Mouse (Mus musculus): ENCODE measurements around the gene Nt5c2. TPM values are rescaled to one million over a fixed set of nuclear protein-coding genes. Genes with fewer than 3 reads are reported as not detected.
"Not testable (repeated sequence)": the region's sequence is repeated elsewhere in the genome, so short reads cannot be mapped to it uniquely, and the experiment has no call there.

The Nt5c2 gene
- polyA plus RNA-seq, 2 experiments = 32.9 to 67.1 TPM

DNA sequence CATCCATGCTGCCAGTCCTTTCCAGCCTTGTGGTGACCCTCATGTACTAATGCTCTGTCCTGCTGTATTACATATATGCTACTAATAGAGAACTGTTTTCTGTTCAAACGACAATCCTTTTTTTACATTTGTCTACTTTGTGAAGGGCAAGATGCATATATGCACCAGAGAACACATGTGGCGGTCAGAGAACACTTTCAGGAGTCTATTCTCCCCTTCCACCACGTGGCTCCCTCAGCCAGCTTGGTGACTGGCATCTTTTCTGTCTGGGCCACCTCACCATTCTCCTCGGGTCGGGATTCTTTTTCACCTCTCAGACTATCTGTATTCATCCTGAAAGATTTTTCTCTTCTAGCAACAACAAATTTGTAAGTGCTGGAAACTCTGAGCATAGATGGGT, 9.1 kb downstream of the Nt5c2 start:
- 53% methylated on average over 5 of the region's 5 CpGs for WGBS
- Histone ChIP-seq H3K27me3 (ENCODE audit: control insufficient read depth, insufficient read depth, low read length) (no peaks in the 10 kb centered on the region), H3K4me1 (ENCODE audit: control insufficient read depth, insufficient read depth, low read length) (no peaks in the 10 kb centered on the region), H3K9me3 (ENCODE audit: control insufficient read depth, low read length) (no peaks in the 10 kb centered on the region), H3K27ac (replicated peaks; ENCODE audit: low read depth, low read length) (no peak overlapping the region), H3K4me2 (replicated peaks; ENCODE audit: low read depth, low read length, severe bottlenecking) (no peak overlapping the region), H3K9ac (ENCODE audit: low read depth, low read length, severe bottlenecking) (no peak overlapping the region), H3K4me3 (replicated peaks; ENCODE audit: low read length) (no peak overlapping the region), H3K36me3 (ENCODE audit: control insufficient read depth, insufficient read depth, low read length) (no peaks in the 10 kb centered on the region)
- DNase-seq (ENCODE audit: low spot score) = no peak
- TF ChIP-seq POLR2A (IDR thresholded peaks at IDR 0.05; ENCODE audit: borderline replicate concordance, extremely low read depth, insufficient read depth, insufficient read length) = no peak
- no peak for ATAC-seq (ENCODE audit: low FRiP score, low read depth)

DNA sequence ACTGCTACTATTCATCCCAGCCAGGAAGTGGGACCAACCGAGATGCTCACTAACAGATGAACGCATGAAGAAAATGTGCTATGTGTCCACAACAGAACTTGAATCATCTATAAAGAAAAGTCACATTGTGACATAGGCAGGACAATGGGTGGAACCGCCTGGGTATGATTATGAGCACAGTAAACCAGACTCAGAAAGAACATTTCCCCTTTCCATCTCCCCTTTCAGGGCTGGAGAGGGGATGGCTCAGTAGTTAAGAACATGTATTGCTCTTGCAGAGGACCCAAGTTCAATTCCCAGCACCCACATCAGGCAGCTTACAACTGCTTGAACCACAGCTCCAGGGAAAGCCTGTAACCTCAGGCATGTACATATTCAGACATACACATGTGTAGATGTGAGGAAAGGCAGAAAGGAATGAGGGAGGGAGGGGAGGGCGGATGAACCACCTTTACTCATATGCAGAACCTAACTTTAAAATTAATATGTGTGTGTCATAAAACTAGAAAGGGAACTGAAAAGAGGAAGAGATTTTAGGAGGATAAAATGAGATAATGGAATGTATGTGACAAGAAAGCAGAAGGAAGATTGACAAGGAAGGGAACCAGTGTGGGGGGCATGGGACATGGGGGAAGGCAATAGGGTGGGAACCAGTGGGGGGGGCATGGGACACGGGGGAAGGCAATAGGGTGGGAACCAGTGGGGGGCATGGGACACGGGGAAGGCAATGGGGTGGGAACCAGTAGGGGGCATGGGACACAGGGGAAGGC, 11.0 kb downstream of the Nt5c2 start:
- no peaks in the 10 kb centered on the region for H3K36me3 ChIP-seq (ENCODE audit: control insufficient read depth, insufficient read depth, low read length)
- H3K4me1 ChIP-seq (ENCODE audit: control insufficient read depth, insufficient read depth, low read length) = no peaks in the 10 kb centered on the region
- no peak for ATAC-seq (ENCODE audit: low FRiP score, low read depth)
- DNase-seq (ENCODE audit: low spot score) = no peak
- 72% methylated on average over 6 of the region's 6 CpGs for WGBS
- no peaks in the 10 kb centered on the region for H3K27me3 ChIP-seq (ENCODE audit: control insufficient read depth, insufficient read depth, low read length)
- H3K9me3 ChIP-seq (ENCODE audit: control insufficient read depth, low read length) = no peaks in the 10 kb centered on the region
- no peak overlapping the region for H3K27ac ChIP-seq (replicated peaks; ENCODE audit: low read depth, low read length)
- H3K9ac ChIP-seq (ENCODE audit: low read depth, low read length, severe bottlenecking) = no peak overlapping the region
- H3K4me2 ChIP-seq (replicated peaks; ENCODE audit: low read depth, low read length, severe bottlenecking) = no peak overlapping the region
- no peak overlapping the region for H3K4me3 ChIP-seq (replicated peaks; ENCODE audit: low read length)
- TF ChIP-seq POLR2A (IDR thresholded peaks at IDR 0.05; ENCODE audit: borderline replicate concordance, extremely low read depth, insufficient read depth, insufficient read length) = no peak

DNA sequence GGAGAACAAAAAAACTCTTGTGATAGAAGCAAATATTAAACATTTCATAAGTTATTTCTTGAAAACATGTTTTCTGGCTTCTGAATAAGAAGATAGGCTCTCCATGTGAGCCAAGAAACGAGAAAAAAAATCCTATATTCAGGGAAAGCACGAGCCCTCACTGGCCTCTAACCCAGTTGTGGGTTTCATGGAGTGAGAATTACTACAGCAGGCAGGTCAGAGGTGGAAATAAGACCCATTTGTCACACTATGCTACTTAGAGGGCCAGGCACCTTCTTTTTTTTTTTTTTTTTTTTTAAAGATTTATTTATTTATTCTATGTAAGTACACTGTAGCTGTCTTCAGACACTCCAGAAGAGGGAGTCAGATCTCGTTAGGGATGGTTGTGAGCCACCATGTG, 14.6 kb downstream of the Nt5c2 start:
- 71% methylated on average over 2 of the region's 3 CpGs for WGBS
- not testable (repeated sequence) for H3K4me2 ChIP-seq (replicated peaks; ENCODE audit: low read depth, low read length, severe bottlenecking); H3K4me1 ChIP-seq (ENCODE audit: control insufficient read depth, insufficient read depth, low read length); H3K9me3 ChIP-seq (ENCODE audit: control insufficient read depth, low read length); H3K9ac ChIP-seq (ENCODE audit: low read depth, low read length, severe bottlenecking); H3K4me3 ChIP-seq (replicated peaks; ENCODE audit: low read length); H3K27me3 ChIP-seq (ENCODE audit: control insufficient read depth, insufficient read depth, low read length); H3K27ac ChIP-seq (replicated peaks; ENCODE audit: low read depth, low read length); H3K36me3 ChIP-seq (ENCODE audit: control insufficient read depth, insufficient read depth, low read length); ATAC-seq (ENCODE audit: low FRiP score, low read depth); DNase-seq (ENCODE audit: low spot score)

DNA sequence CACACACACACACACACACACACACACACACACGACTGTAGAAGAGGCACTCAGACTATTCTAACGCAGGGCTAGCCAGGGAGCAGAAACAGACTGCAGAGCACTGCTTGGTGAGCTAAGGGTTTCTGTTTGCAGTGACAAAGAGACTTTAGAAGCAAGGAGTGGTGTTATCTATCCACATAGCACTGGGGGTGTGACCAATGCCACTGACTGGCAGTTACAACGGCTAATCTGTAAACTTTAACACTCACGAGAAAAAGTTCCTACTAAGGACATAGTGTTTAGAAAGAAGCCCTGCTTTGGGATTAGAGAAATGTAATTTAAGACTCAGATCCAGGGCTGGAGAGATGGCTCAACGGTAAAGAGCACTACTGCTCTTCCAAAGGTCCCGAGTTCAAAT, 15.2 kb downstream of the Nt5c2 start:
- H3K4me3 ChIP-seq (replicated peaks; ENCODE audit: low read length) = no peak overlapping the region
- no peak overlapping the region for H3K27ac ChIP-seq (replicated peaks; ENCODE audit: low read depth, low read length)
- H3K36me3 ChIP-seq (ENCODE audit: control insufficient read depth, insufficient read depth, low read length) = no peaks in the 10 kb centered on the region
- ATAC-seq (ENCODE audit: low FRiP score, low read depth) (no peak), DNase-seq (ENCODE audit: low spot score) (no peak)
- H3K27me3 ChIP-seq (ENCODE audit: control insufficient read depth, insufficient read depth, low read length) = no peaks in the 10 kb centered on the region
- no peak overlapping the region for H3K4me2 ChIP-seq (replicated peaks; ENCODE audit: low read depth, low read length, severe bottlenecking)
- no peak for TF ChIP-seq POLR2A (IDR thresholded peaks at IDR 0.05; ENCODE audit: borderline replicate concordance, extremely low read depth, insufficient read depth, insufficient read length)
- WGBS = 83% methylated on average over 6 of the region's 6 CpGs
- no peaks in the 10 kb centered on the region for H3K9me3 ChIP-seq (ENCODE audit: control insufficient read depth, low read length)
- no peak overlapping the region for H3K9ac ChIP-seq (ENCODE audit: low read depth, low read length, severe bottlenecking)
- H3K4me1 ChIP-seq (ENCODE audit: control insufficient read depth, insufficient read depth, low read length) = no peaks in the 10 kb centered on the region

DNA sequence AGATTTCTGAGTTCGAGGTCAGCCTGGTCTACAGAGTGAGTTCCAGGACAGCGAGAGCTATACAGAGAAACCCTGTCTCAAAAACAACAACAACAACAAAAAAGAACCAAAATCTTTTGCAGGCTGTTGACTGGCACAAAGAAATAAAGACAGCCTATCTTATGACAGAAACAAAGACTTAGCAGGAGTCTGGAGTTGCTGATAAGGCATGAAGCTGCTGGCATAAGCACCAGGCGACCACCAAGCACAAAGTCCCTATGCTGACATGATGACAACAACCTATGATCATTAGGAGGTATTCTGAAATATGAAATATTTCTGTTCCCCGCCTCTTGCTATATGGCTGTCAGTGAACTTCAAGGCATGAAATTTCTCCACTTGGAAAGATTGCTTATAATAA, 16.0 kb downstream of the Nt5c2 start:
- Histone ChIP-seq H3K27me3 (ENCODE audit: control insufficient read depth, insufficient read depth, low read length) (no peaks in the 10 kb centered on the region), H3K9me3 (ENCODE audit: control insufficient read depth, low read length) (no peaks in the 10 kb centered on the region), H3K4me2 (replicated peaks; ENCODE audit: low read depth, low read length, severe bottlenecking) (no peak overlapping the region), H3K4me1 (ENCODE audit: control insufficient read depth, insufficient read depth, low read length) (no peaks in the 10 kb centered on the region), H3K36me3 (ENCODE audit: control insufficient read depth, insufficient read depth, low read length) (no peaks in the 10 kb centered on the region), H3K27ac (replicated peaks; ENCODE audit: low read depth, low read length) (no peak overlapping the region), H3K4me3 (replicated peaks; ENCODE audit: low read length) (no peak overlapping the region), H3K9ac (ENCODE audit: low read depth, low read length, severe bottlenecking) (no peak overlapping the region)
- TF ChIP-seq POLR2A (IDR thresholded peaks at IDR 0.05; ENCODE audit: borderline replicate concordance, extremely low read depth, insufficient read depth, insufficient read length) = no peak
- WGBS = 83% methylated on average over 4 of the region's 4 CpGs
- DNase-seq (ENCODE audit: low spot score) = no peak
- no peak for ATAC-seq (ENCODE audit: low FRiP score, low read depth)

Data from limb, embryonic 14.5 days (tissue).